Mouse (Mus musculus) 416B (cell line): Measurements from ENCODE around the gene Tfap2b.

Experiments used
- DNase-seq: peaks from one replicate; pipeline ENCODE4 v3.0.0; 2011; ENCODE audit warnings: low read depth

The Tfap2b gene

DNA sequence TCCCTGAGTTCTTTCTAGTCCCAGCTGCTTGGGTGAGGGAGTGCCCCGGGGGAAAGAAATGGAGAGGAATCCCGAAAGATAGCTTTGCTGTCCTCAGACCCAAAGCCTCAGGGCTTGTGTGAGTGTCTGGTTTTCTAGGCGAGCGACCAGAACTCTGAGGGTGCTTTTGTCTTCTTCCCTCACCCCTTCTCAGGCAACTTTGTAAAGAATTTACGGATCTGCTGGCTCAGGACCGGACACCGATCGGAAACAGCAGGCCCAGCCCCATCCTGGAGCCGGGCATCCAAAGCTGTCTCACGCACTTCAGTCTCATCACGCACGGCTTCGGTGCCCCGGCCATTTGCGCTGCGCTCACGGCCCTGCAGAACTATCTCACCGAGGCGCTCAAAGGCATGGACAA lies 25.1 kb downstream of the Tfap2b start:
- no peak for DNase-seq

- no peak for DNase-seq
Measured at GRCm38 (mm10) chr1:19234432-19235205, 25.9 kb downstream of the Tfap2b start.

- DNase-seq = no peak
Measured at GRCm38 (mm10) chr1:19236051-19236450, 27.3 kb downstream of the Tfap2b start.

DNA sequence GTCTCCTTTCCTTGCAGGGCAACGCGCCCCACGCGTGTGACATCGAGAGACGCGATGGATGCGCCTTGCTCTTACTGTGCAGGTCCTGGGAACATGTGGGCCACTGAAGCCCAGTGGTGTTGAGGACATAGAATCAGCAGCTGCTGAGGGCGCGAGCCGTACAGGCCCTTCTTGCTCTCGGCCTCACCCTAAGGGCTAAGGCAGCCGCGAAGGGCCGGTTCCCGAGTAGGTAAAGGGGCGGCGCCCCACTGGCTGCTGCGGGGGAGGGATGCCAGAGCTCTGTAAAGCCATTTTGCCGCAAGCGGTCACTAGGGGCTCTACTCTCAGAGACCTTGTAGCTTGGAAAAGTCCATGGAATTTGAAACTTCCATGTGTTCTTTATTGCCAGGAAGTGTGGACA lies 27.9 kb downstream of the Tfap2b start:
- DNase-seq = no peak

DNA sequence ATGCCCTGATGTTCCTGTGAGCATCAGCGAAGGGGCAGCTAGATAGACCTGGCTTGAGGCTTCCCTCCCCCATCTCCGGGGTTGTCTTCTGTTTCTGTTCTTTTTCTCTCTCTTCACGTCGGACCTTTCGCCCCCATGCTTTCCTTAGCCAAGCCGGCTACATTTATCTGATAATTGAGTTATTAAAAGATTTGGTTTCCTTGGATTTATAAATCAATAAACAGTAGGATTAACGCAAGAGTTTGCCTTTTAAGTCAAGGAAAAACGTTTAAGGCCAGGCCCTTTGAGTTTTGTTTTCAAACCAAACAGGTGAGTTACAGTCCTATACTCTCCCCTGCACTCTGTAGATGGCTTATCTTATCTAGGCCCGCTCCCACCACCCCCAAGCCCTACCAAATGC lies 28.3 kb downstream of the Tfap2b start:
- no peak for DNase-seq

DNA sequence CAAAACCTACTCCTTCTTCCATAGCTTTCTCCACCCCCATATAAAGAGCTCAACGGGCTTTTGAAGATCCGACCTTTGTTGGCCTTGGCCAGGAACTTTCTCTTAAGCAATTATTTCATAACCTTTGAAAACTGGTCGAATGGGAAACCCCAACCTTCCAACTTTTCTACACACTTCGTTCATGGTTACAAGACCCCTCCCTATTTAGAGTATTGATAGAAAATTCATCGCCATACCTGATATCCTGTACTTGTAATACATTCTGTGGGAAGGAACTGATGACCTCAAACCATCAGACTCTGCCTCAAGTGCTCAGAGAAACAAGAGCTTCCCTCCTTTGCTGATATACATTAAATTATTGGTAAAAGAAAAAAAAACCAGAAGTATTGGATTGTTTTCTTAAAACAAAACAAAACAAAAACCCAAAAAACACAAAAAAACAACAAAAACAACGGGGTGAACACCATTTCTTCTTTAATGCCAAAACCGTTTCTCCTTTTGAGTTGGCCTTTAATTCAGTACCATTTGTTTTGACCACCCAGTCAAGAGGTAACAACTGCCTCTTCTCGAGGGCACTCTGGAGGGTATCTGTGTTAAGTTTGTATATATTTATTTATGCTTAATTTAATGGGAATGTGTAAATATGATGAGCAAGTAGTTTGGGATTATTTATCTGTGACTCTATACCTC lies 29.2 kb downstream of the Tfap2b start:
- no peak for DNase-seq

GRCm38 (mm10) chr1:19240054-19240453 lies 31.3 kb downstream of the Tfap2b start:
- DNase-seq = no peak

- DNase-seq = no peak
Measured at GRCm38 (mm10) chr1:19241316-19241715, 32.6 kb downstream of the Tfap2b start.

- no peak for DNase-seq
Measured at GRCm38 (mm10) chr1:19242021-19242420, 33.3 kb downstream of the Tfap2b start.

GRCm38 (mm10) chr1:19245032-19245431 lies 36.3 kb downstream of the Tfap2b start:
- no peak for DNase-seq

GRCm38 (mm10) chr1:19251286-19251685 lies 42.6 kb downstream of the Tfap2b start:
- DNase-seq = no peak

DNA sequence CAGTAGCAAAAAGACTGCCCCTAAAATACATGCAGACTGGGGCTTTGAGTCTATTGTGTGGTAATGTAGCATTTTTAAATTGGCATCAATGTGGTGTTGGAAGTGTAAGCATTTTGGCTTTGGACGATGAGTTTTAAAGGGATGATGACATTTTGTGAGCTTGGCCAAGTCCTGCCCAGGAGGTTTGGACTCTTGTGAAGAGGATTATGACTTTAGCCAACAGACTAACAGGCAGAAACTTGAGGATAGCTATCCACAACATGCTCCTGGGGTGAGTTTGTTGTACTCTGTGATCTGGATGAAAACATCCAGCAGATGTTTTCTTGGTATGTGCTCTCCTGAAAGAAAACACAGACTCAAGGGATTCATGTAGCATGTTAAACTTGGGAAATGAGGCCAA lies 60.9 kb downstream of the Tfap2b start:
- DNase-seq = no peak
